ENCODE assay signal across 12 mouse cellular contexts in genomic region chr6:134601766-134602165, GRCm38 (mm10). TPM values are rescaled to one million over a fixed set of nuclear protein-coding genes. Genes with fewer than 3 reads are reported as not detected.
A peak's percentile ranks its signal among the peaks of the same experiment; 100 is the strongest.
DNase-seq lines count a peak whose midpoint lies in the region; ATAC-seq lines count a peak whose summit lies in the region.
"Had no signal": no experiment of that assay in that cellular context is flagged by ENCODE, and none has a peak within 500 bp of the region (broad histone marks: within the 10 kb centered on the region; RNA-seq: fewer than 3 reads in every experiment).

No protein-coding gene starts in this region.

- peak; percentile 22; the same call in 1 of the 2 replicates for ATAC-seq in limb, embryonic 13.5 days (ENCODE audit: low FRiP score, low read depth)
- no peak for ATAC-seq in forebrain, embryonic 13.5 days

- H3K9ac ChIP-seq in limb, embryonic 13.5 days: no peak overlapping the region
- no peak overlapping the region for H3K9ac ChIP-seq in forebrain, embryonic 13.5 days
- H3K9ac ChIP-seq: hindbrain, embryonic 13.5 days had no signal

- H3K4me2 ChIP-seq in limb, embryonic 13.5 days (replicated peaks): peak overlapping the region; percentile 47
- no peak overlapping the region for H3K4me2 ChIP-seq in forebrain, embryonic 13.5 days
- H3K4me2 ChIP-seq: hindbrain, embryonic 13.5 days had no signal

- H3K36me3 ChIP-seq in limb, embryonic 13.5 days: no peaks in the 10 kb centered on the region
- no peaks in the 10 kb centered on the region for H3K36me3 ChIP-seq in forebrain, embryonic 13.5 days (ENCODE audit: poor library complexity, severe bottlenecking)
- H3K36me3 ChIP-seq: hindbrain, embryonic 13.5 days had no signal

- peaks cover 31% of the 10 kb centered on the region for H3K4me1 ChIP-seq in limb, embryonic 13.5 days
- H3K4me1 ChIP-seq in forebrain, embryonic 13.5 days: no peaks in the 10 kb centered on the region

- H3K27me3 ChIP-seq in limb, embryonic 13.5 days: no peaks in the 10 kb centered on the region
- H3K27me3 ChIP-seq in forebrain, embryonic 13.5 days: no peaks in the 10 kb centered on the region
- H3K27me3 ChIP-seq: hindbrain, embryonic 13.5 days had no signal

- no peaks in the 10 kb centered on the region for H3K9me3 ChIP-seq in limb, embryonic 13.5 days
- H3K9me3 ChIP-seq in forebrain, embryonic 13.5 days (replicated peaks): no peaks in the 10 kb centered on the region
- H3K9me3 ChIP-seq: hindbrain, embryonic 13.5 days had no signal

- H3K27ac ChIP-seq in limb, embryonic 13.5 days: peak overlapping the region; percentile 77
- no peak overlapping the region for H3K27ac ChIP-seq in forebrain, embryonic 13.5 days
- H3K27ac ChIP-seq: hindbrain, embryonic 13.5 days had no signal

- no peak overlapping the region for H3K4me3 ChIP-seq in limb, embryonic 13.5 days
- H3K4me3 ChIP-seq in forebrain, embryonic 13.5 days: no peak overlapping the region
- H3K4me3 ChIP-seq: erythroblast, embryonic 14.5 days; hindbrain, embryonic 13.5 days; myocyte had no signal

- 18% methylated on average over 3 of the region's 3 CpGs for WGBS in limb, embryonic 13.5 days
- WGBS in forebrain, embryonic 13.5 days: 66% methylated on average over 3 of the region's 3 CpGs

- peak; percentile 34 for DNase-seq in embryo, embryonic 10.5 days (ENCODE audit: low spot score)
- DNase-seq in embryo, embryonic 9.5 days (ENCODE audit: extremely low spot score): no peak
- DNase-seq in NIH3T3 (ENCODE audit: low read depth): peak; percentile 76
- DNase-seq in kidney, adult 18-20 months: peak; percentile 65
- DNase-seq in right cerebral cortex, postnatal 25 days: no peak
- DNase-seq in heart, adult 11 months: no peak

RNA-seq across cellular contexts. Expression of gene Mansc1, which starts 30.5 kb away (rescaled TPM):
- polyA plus RNA-seq in limb, embryonic 13.5 days (2015; fragmentation: Nextera tagmentation; extraction: Ambion mirVana): 1.5 and 1.6 TPM in 2 replicates
- 0.77 and 0.89 TPM in 2 replicates for polyA plus RNA-seq in forebrain, embryonic 13.5 days (2015; fragmentation: Nextera tagmentation; extraction: Ambion mirVana)
- polyA plus RNA-seq: C2C12; erythroblast, embryonic 14.5 days; myocyte had no signal

RNA-seq across cellular contexts. Expression of gene Lrp6, which starts 35.0 kb away (rescaled TPM):
- 37.5 and 37.9 TPM in 2 replicates for polyA plus RNA-seq in limb, embryonic 13.5 days (2015; fragmentation: Nextera tagmentation; extraction: Ambion mirVana)
- 22.5 and 26.6 TPM in 2 replicates for polyA plus RNA-seq in forebrain, embryonic 13.5 days (2015; fragmentation: Nextera tagmentation; extraction: Ambion mirVana)

RNA-seq across cellular contexts. Expression of gene Borcs5, which starts 37.5 kb away (rescaled TPM):
- polyA plus RNA-seq in limb, embryonic 13.5 days (2015; fragmentation: Nextera tagmentation; extraction: Ambion mirVana): 20.6 and 21.5 TPM in 2 replicates
- 35.5 and 40.2 TPM in 2 replicates for polyA plus RNA-seq in forebrain, embryonic 13.5 days (2015; fragmentation: Nextera tagmentation; extraction: Ambion mirVana)

Comparison
In these comparisons a context has a peak if more than half of its experiments do, and no peak if none do; other contexts are left out.
1. DNase-seq: peak in embryo, embryonic 10.5 days (single experiment), NIH3T3 (single experiment) and kidney, adult 18-20 months (single experiment); none in embryo, embryonic 9.5 days (single experiment), right cerebral cortex, postnatal 25 days (single experiment) and heart, adult 11 months (single experiment).